Mouse (Mus musculus): ENCODE results near the gene Vmn1r112. TPM values are rescaled to one million over a fixed set of nuclear protein-coding genes. Genes with fewer than 3 reads are reported as not detected.
"Not testable (repeated sequence)": the region's sequence is repeated elsewhere in the genome, so short reads cannot be mapped to it uniquely, and the experiment has no call there.

The Vmn1r112 gene
- not detected in 2 replicates for polyA plus RNA-seq (2016; fragmentation: Nextera tagmentation; extraction: Ambion mirVana)

- not testable (repeated sequence) for H3K4me3 ChIP-seq; H3K4me1 ChIP-seq; H3K9me3 ChIP-seq; DNase-seq (ENCODE audit: low spot score); H3K27me3 ChIP-seq (ENCODE audit: insufficient read depth, poor library complexity, severe bottlenecking); H3K36me3 ChIP-seq; H3K27ac ChIP-seq
- WGBS: no CpG with 5 or more reads among the region's 3 CpGs
Measured at GRCm38 (mm10) chr7:20770885-20771284, at the start of gene Vmn1r112. Vmn1r112 (plus strand) TSS chr7:20771185.

- H3K27me3 ChIP-seq (ENCODE audit: insufficient read depth, poor library complexity, severe bottlenecking); H3K4me1 ChIP-seq: not testable (repeated sequence)
- no CpG with 5 or more reads among the region's 1 CpGs for WGBS
Measured at GRCm38 (mm10) chr7:20730524-20730923, 40.5 kb upstream of the Vmn1r112 start, which contains the start of gene Gm10668. Gm10668 (minus strand) TSS chr7:20730624.

GRCm38 (mm10) chr7:20786985-20787384, 16.0 kb downstream of the Vmn1r112 start, which contains the start of gene Vmn1r113:
Vmn1r113 (plus strand) TSS chr7:20787285.
- not testable (repeated sequence) for H3K4me3 ChIP-seq; H3K4me1 ChIP-seq; H3K9me3 ChIP-seq; H3K27me3 ChIP-seq (ENCODE audit: insufficient read depth, poor library complexity, severe bottlenecking); H3K36me3 ChIP-seq; DNase-seq (ENCODE audit: low spot score); H3K27ac ChIP-seq
- 63% methylated on average over 2 of the region's 2 CpGs for WGBS

More at GRCm38 (mm10) chr7:20730524-20730923, 40.5 kb upstream of the Vmn1r112 start, which contains the start of gene Gm10668:
- H3K27ac ChIP-seq; H3K36me3 ChIP-seq; H3K9me3 ChIP-seq; DNase-seq (ENCODE audit: low spot score); H3K4me3 ChIP-seq: not testable (repeated sequence)

GRCm38 (mm10) chr7:20812086-20812485, 41.1 kb downstream of the Vmn1r112 start, which contains the start of gene Vmn1r114:
Vmn1r114 (minus strand) TSS chr7:20812186.
- DNase-seq (ENCODE audit: low spot score); H3K27ac ChIP-seq; H3K4me1 ChIP-seq; H3K4me3 ChIP-seq; H3K9me3 ChIP-seq; H3K27me3 ChIP-seq (ENCODE audit: insufficient read depth, poor library complexity, severe bottlenecking); H3K36me3 ChIP-seq: not testable (repeated sequence)
- WGBS: no CpG with 5 or more reads among the region's 5 CpGs

Other genes starting within 250 kb of the Vmn1r112 start
- gene Vmn1r104, start 237.3 kb upstream of the Vmn1r112 start, polyA plus RNA-seq (2016; fragmentation: Nextera tagmentation; extraction: Ambion mirVana): not detected in 2 replicates
- not detected in 2 replicates for gene Gm5726, start 225.4 kb upstream of the Vmn1r112 start, polyA plus RNA-seq (2016; fragmentation: Nextera tagmentation; extraction: Ambion mirVana)
- gene Gm4141, start 194.9 kb upstream of the Vmn1r112 start, polyA plus RNA-seq (2016; fragmentation: Nextera tagmentation; extraction: Ambion mirVana): not detected in 2 replicates
- not detected in 2 replicates for gene Gm4513, start 172.2 kb upstream of the Vmn1r112 start, polyA plus RNA-seq (2016; fragmentation: Nextera tagmentation; extraction: Ambion mirVana)
- not detected in 2 replicates for gene Vmn1r107, start 102.3 kb upstream of the Vmn1r112 start, polyA plus RNA-seq (2016; fragmentation: Nextera tagmentation; extraction: Ambion mirVana)
- not detected in 2 replicates for gene Vmn1r111, start 68.0 kb upstream of the Vmn1r112 start, polyA plus RNA-seq (2016; fragmentation: Nextera tagmentation; extraction: Ambion mirVana)
- gene Gm10668, start 40.6 kb upstream of the Vmn1r112 start, polyA plus RNA-seq (2016; fragmentation: Nextera tagmentation; extraction: Ambion mirVana): not detected in 2 replicates
- not detected in 2 replicates for gene Vmn1r113, start 16.1 kb downstream of the Vmn1r112 start, polyA plus RNA-seq (2016; fragmentation: Nextera tagmentation; extraction: Ambion mirVana)
- not detected in 2 replicates for gene Vmn1r114, start 41.0 kb downstream of the Vmn1r112 start, polyA plus RNA-seq (2016; fragmentation: Nextera tagmentation; extraction: Ambion mirVana)
- gene Vmn1r115, start 73.8 kb downstream of the Vmn1r112 start, polyA plus RNA-seq (2016; fragmentation: Nextera tagmentation; extraction: Ambion mirVana): not detected in 2 replicates
- gene Vmn1r116, start 101.1 kb downstream of the Vmn1r112 start, polyA plus RNA-seq (2016; fragmentation: Nextera tagmentation; extraction: Ambion mirVana): not detected in 2 replicates
- gene Vmn1r117, start 112.9 kb downstream of the Vmn1r112 start, polyA plus RNA-seq (2016; fragmentation: Nextera tagmentation; extraction: Ambion mirVana): not detected in 2 replicates
- gene Vmn1r118, start 141.2 kb downstream of the Vmn1r112 start, polyA plus RNA-seq (2016; fragmentation: Nextera tagmentation; extraction: Ambion mirVana): not detected in 2 replicates
- gene Vmn1r119, start 241.3 kb downstream of the Vmn1r112 start, polyA plus RNA-seq (2016; fragmentation: Nextera tagmentation; extraction: Ambion mirVana): not detected in 2 replicates

Data from heart, embryonic 10.5 days (tissue).